Mouse (Mus musculus) neural tube, embryonic 15.5 days (tissue): ENCODE measurements around the gene Zswim7. TPM values are rescaled to one million over a fixed set of nuclear protein-coding genes. Genes with fewer than 3 reads are reported as not detected.

Source experiments
- ATAC-seq: fragments of 200-750 bp; cut with Nextera tagmentation; 2 replicates; pipeline ENCODE4 v1.8.0; 2017; ENCODE audit warnings: mild to moderate bottlenecking, moderate TSS enrichment, moderate library complexity; ENCODE audit not compliant: low FRiP score
- H3K27ac ChIP-seq: fragments of 300-500 bp; sonication (generic); replicated peaks from 2 replicates; pipeline ENCODE4 v1.5.1; 2015; ENCODE audit warnings: mild to moderate bottlenecking, inconsistent platforms
- H3K27me3 ChIP-seq: fragments of 300-500 bp; sonication (generic); replicated peaks from 2 replicates; pipeline ENCODE4 v1.6.1; 2015; ENCODE audit warnings: inconsistent platforms
- H3K36me3 ChIP-seq: fragments of 300-500 bp; sonication (generic); 2 replicates; pipeline ENCODE4 v1.6.1; 2015; ENCODE audit warnings: inconsistent platforms
- H3K4me1 ChIP-seq: fragments of 300-500 bp; sonication (generic); 2 replicates; pipeline ENCODE4 v1.6.1; 2015; ENCODE audit warnings: inconsistent platforms
- H3K4me2 ChIP-seq: fragments of 300-500 bp; sonication (generic); 2 replicates; pipeline ENCODE4 v1.6.1; 2015; ENCODE audit warnings: inconsistent platforms, mild to moderate bottlenecking, moderate library complexity
- H3K4me3 ChIP-seq: fragments of 300-500 bp; sonication (generic); replicated peaks from 2 replicates; pipeline ENCODE4 v1.5.1; 2015; ENCODE audit warnings: mild to moderate bottlenecking, inconsistent platforms
- H3K9ac ChIP-seq: fragments of 300-500 bp; sonication (generic); replicated peaks from 2 replicates; pipeline ENCODE4 v1.6.1; 2015; ENCODE audit warnings: mild to moderate bottlenecking, inconsistent platforms
- H3K9me3 ChIP-seq: fragments of 300-500 bp; sonication (generic); replicated peaks from 2 replicates; pipeline ENCODE4 v1.6.1; 2016; ENCODE audit warnings: inconsistent platforms
- WGBS: fragments of 180-500 bp; shearing (Covaris S2); methylation state at CpG from one replicate; pipeline ENCODE4 v1.1.7; 2015; ENCODE audit warnings: mixed read lengths; 5-methylcytosine and 5-hydroxymethylcytosine counted together
- polyA plus RNA-seq: library from polyadenylated mRNA; unstranded; fragments of >200 nt; fragmentation: Nextera tagmentation; extraction: Ambion mirVana; gene quantifications from 2 replicates; pipeline ENCODE4 v1.2.1, GENCODE M21; 2015

The Zswim7 gene
- polyA plus RNA-seq, 1 experiment from 2014 or later: 19.4 TPM

- H3K36me3 ChIP-seq: peaks cover 31% of the 10 kb centered on the region
- peaks cover 19% of the 10 kb centered on the region for H3K4me1 ChIP-seq
- WGBS: under 1% methylated on average over 31 of the region's 57 CpGs
- H3K27ac ChIP-seq: peak overlapping the region; percentile 91
- H3K9ac ChIP-seq: peak overlapping the region; percentile 69
- peak overlapping the region; percentile 72 for H3K4me2 ChIP-seq
- peak overlapping the region; percentile 62 for H3K4me3 ChIP-seq
- no peaks in the 10 kb centered on the region for H3K27me3 ChIP-seq
- H3K9me3 ChIP-seq: no peaks in the 10 kb centered on the region
- ATAC-seq: peak; percentile 65
These were observed 424 bp upstream of the Zswim7 start for GRCm38 (mm10) chr11:62281601-62281997.

GRCm38 (mm10) chr11:62278027-62278426 lies 3.1 kb downstream of the Zswim7 start:
- Histone ChIP-seq H3K27me3 (no peaks in the 10 kb centered on the region), H3K4me2 (no peak overlapping the region), H3K9ac (no peak overlapping the region), H3K9me3 (no peaks in the 10 kb centered on the region), H3K4me3 (no peak overlapping the region), H3K27ac (no peak overlapping the region), H3K36me3 (no peaks in the 10 kb centered on the region; the same call in 1 of the 2 replicates), H3K4me1 (peaks cover 16% of the 10 kb centered on the region)
- ATAC-seq: no peak
- WGBS: 31% methylated on average over 5 of the region's 5 CpGs

DNA sequence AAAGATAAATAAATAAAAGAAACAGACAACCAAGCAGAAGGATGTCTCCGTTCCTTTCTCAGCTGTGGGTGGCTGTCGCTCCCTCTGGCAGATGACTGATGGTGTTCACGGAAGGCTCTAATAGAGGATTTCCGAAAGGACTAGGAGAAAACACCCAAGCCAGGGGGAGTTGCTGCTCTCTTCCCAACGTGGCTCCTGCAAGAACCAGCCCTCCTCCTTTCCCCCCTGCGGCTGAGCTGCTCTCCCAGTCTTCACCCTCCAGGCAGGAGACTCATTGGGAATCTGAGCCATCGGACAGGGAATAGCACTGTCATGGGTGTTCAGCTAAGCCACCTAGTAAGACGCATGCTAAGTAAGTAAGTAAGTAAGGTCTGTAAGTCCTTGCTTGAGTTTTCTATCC lies 4.1 kb downstream of the Zswim7 start:
- no peak overlapping the region for H3K4me3 ChIP-seq
- H3K27ac ChIP-seq: no peak overlapping the region

DNA sequence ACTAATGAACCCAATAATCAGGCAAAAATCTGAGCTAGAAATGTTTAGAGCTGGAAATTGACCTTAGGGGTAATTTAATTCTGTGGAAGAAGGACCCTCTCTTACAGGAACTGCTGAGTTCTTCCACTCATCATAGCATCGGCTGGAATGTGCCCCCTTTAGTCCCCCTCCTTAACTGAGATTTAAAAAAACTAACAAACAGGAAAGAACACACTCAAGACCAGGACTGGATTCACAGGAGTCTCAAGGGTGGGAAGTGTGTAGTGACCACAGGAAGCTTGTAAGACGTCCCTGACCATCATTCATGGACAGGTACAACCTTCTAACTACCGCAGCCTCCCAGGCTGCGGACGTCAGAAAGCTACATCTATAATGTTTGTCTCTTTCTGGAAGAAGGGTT lies 10.3 kb downstream of the Zswim7 start:
- Histone ChIP-seq H3K27ac (no peak overlapping the region), H3K4me1 (peaks cover 17% of the 10 kb centered on the region; the same call in 1 of the 2 replicates), H3K9me3 (no peaks in the 10 kb centered on the region), H3K4me2 (no peak overlapping the region), H3K36me3 (no peaks in the 10 kb centered on the region), H3K27me3 (no peaks in the 10 kb centered on the region), H3K9ac (no peak overlapping the region), H3K4me3 (no peak overlapping the region)
- 65% methylated on average over 5 of the region's 5 CpGs for WGBS
- no peak for ATAC-seq

More for the DNA sequence above, 4.1 kb downstream of the Zswim7 start:
- ATAC-seq: no peak
- Histone ChIP-seq H3K9ac (no peak overlapping the region), H3K9me3 (no peaks in the 10 kb centered on the region), H3K4me2 (no peak overlapping the region), H3K27me3 (no peaks in the 10 kb centered on the region), H3K36me3 (no peaks in the 10 kb centered on the region), H3K4me1 (peaks cover 7% of the 10 kb centered on the region)
- 65% methylated on average over 8 of the region's 8 CpGs for WGBS

- WGBS: 72% methylated on average over 12 of the region's 12 CpGs
- ATAC-seq: no peak
- H3K9ac ChIP-seq: no peak overlapping the region
- H3K9me3 ChIP-seq: no peaks in the 10 kb centered on the region
- no peak overlapping the region for H3K4me2 ChIP-seq
- H3K4me1 ChIP-seq: peaks cover 17% of the 10 kb centered on the region; the same call in 1 of the 2 replicates
- no peaks in the 10 kb centered on the region for H3K27me3 ChIP-seq
- no peaks in the 10 kb centered on the region for H3K36me3 ChIP-seq
- H3K27ac ChIP-seq: no peak overlapping the region
- no peak overlapping the region for H3K4me3 ChIP-seq
These were observed 12.1 kb downstream of the Zswim7 start for GRCm38 (mm10) chr11:62269097-62269496.

DNA sequence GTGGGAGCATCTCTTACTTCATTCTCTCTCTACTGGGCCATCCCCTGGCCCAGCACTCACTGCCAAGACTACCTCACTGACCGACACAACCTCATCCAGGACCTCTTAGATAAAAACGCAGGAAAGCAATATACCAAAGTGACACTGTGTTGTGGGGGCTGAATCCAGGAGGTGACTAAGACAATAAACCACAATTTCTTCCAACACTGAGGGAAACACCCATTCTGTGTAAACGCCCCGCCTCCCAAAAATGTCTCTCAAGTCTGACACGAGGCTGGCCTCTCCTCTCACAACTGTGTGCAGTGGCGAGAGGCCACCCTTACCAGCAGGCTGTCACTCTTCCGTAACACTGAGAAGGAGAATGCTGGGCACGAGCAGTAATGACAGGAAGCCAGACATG lies 12.8 kb downstream of the Zswim7 start:
- no peak for ATAC-seq
- H3K36me3 ChIP-seq: no peaks in the 10 kb centered on the region
- WGBS: 77% methylated on average over 8 of the region's 8 CpGs

DNA sequence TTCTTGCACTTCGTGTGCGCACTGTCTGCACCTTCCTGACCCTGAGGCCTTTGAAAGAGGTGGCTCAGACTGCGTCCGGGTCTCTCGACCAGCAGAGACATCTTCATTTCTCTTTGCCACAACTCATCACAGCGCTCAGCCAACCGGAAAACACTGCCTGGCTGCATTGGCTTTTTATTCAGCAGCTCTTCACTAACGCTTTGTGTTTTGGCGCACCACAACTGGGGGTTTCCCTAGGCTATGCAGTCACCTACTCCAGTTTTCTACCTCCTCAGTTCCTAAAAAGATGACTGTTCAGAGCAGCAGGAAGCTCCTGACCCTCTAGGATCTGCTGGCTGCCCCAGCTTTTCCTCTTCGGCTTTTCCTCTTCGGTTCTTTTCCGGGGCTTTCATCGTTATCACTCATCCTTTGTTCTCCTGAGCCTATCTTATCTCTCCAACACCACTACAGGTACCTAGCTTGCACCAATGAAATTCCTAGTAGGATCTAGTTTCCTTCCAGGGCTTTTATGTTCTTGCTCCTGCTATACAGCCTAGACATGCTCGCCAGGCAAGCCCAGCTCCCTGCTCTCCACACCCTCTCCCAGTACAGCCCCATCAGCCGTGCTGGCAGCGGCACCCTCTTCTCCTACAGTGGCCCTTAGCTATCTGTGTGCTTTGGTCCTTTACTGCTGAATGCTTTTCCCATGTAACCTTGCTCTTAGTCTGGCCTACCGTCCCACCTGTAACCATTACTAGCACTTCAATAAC lies 14.5 kb downstream of the Zswim7 start:
- Histone ChIP-seq H3K27ac (no peak overlapping the region), H3K4me1 (peaks cover 17% of the 10 kb centered on the region; the same call in 1 of the 2 replicates), H3K4me3 (no peak overlapping the region), H3K27me3 (no peaks in the 10 kb centered on the region), H3K9ac (no peak overlapping the region), H3K4me2 (no peak overlapping the region), H3K9me3 (no peaks in the 10 kb centered on the region), H3K36me3 (no peaks in the 10 kb centered on the region)
- ATAC-seq: no peak
- WGBS: 50% methylated on average over 17 of the region's 17 CpGs

More for the DNA sequence above, 12.8 kb downstream of the Zswim7 start:
- Histone ChIP-seq H3K9ac (no peak overlapping the region), H3K27ac (no peak overlapping the region), H3K9me3 (no peaks in the 10 kb centered on the region), H3K27me3 (no peaks in the 10 kb centered on the region), H3K4me2 (no peak overlapping the region), H3K4me3 (no peak overlapping the region), H3K4me1 (peaks cover 17% of the 10 kb centered on the region; the same call in 1 of the 2 replicates)

DNA sequence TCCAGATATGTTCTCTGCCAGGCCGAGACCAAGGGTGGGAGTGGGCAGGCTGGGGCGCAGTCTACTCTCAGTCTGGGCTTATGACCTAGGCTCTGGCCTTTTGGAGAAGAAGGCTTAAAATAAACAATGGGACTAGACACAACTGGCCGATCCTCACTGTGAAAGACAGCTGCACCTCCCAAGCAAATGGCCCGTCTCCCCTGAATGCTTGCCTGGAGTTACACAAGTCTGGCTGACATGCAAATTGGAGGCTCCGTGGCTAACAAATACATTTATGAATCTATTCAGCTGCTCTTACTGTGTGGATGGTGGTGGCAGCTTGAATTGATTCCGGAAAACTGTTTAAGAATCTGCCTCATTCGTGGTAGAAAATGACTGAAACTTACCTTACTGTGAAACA lies 15.5 kb downstream of the Zswim7 start:
- WGBS: 52% methylated on average over 7 of the region's 7 CpGs
- no peak overlapping the region for H3K27ac ChIP-seq

DNA sequence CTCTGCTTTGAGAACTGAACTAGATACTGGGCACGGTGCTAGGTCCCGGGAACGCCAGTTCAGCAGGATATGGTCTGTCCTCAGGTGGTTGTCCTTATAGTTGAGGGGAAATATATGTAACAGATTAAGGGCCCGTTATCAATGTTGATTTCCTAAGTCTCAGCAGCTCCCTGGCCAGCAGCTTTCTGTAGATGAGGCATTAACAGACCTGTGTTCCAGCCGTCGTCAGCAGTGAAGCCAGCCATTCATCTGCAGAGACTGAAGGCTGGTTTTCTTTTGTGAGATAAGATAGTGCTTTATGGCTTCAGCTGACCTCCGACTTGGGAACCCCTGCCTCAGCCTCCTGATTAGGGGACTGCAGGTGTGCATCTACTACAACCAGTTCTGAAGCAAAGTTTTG lies 17.2 kb downstream of the Zswim7 start:
- 56% methylated on average over 7 of the region's 7 CpGs for WGBS
- no peak for ATAC-seq

More for the DNA sequence above, 15.5 kb downstream of the Zswim7 start:
- Histone ChIP-seq H3K4me3 (no peak overlapping the region), H3K9ac (no peak overlapping the region), H3K36me3 (no peaks in the 10 kb centered on the region), H3K9me3 (no peaks in the 10 kb centered on the region), H3K4me1 (peaks cover 17% of the 10 kb centered on the region; the same call in 1 of the 2 replicates), H3K4me2 (no peak overlapping the region), H3K27me3 (no peaks in the 10 kb centered on the region)
- no peak for ATAC-seq

GRCm38 (mm10) chr11:62263599-62263998 lies 17.6 kb downstream of the Zswim7 start:
- H3K9ac ChIP-seq: no peak overlapping the region
- no peaks in the 10 kb centered on the region for H3K9me3 ChIP-seq
- no peaks in the 10 kb centered on the region for H3K27me3 ChIP-seq
- H3K4me2 ChIP-seq: no peak overlapping the region
- H3K4me1 ChIP-seq: peaks cover 14% of the 10 kb centered on the region; the same call in 1 of the 2 replicates
- H3K27ac ChIP-seq: no peak overlapping the region
- WGBS: 69% methylated on average over 7 of the region's 7 CpGs
- H3K4me3 ChIP-seq: no peak overlapping the region
- no peak for ATAC-seq
- no peaks in the 10 kb centered on the region for H3K36me3 ChIP-seq

More for the DNA sequence above, 17.2 kb downstream of the Zswim7 start:
- peaks cover 17% of the 10 kb centered on the region; the same call in 1 of the 2 replicates for H3K4me1 ChIP-seq
- H3K36me3 ChIP-seq: no peaks in the 10 kb centered on the region
- no peak overlapping the region for H3K27ac ChIP-seq
- H3K27me3 ChIP-seq: no peaks in the 10 kb centered on the region
- no peaks in the 10 kb centered on the region for H3K9me3 ChIP-seq
- no peak overlapping the region for H3K4me3 ChIP-seq
- no peak overlapping the region for H3K4me2 ChIP-seq
- H3K9ac ChIP-seq: no peak overlapping the region

- Histone ChIP-seq H3K27me3 (no peaks in the 10 kb centered on the region), H3K4me1 (no peaks in the 10 kb centered on the region; the same call in 1 of the 2 replicates), H3K9me3 (no peaks in the 10 kb centered on the region), H3K4me3 (no peak overlapping the region), H3K27ac (no peak overlapping the region), H3K36me3 (no peaks in the 10 kb centered on the region), H3K4me2 (no peak overlapping the region), H3K9ac (no peak overlapping the region)
- no peak for ATAC-seq
- 65% methylated on average over 5 of the region's 5 CpGs for WGBS
These were observed 22.0 kb downstream of the Zswim7 start for GRCm38 (mm10) chr11:62259214-62259613.

- Histone ChIP-seq H3K9me3 (no peaks in the 10 kb centered on the region), H3K4me3 (no peak overlapping the region), H3K4me2 (no peak overlapping the region), H3K27me3 (peaks cover 23% of the 10 kb centered on the region), H3K36me3 (no peaks in the 10 kb centered on the region), H3K4me1 (peaks cover 16% of the 10 kb centered on the region), H3K9ac (no peak overlapping the region), H3K27ac (no peak overlapping the region)
- WGBS: 73% methylated on average over 5 of the region's 5 CpGs
- no peak for ATAC-seq
These were observed 27.8 kb downstream of the Zswim7 start for GRCm38 (mm10) chr11:62253380-62253779.
